8 mouse cellular contexts compared by ENCODE assay signal in the genomic region with DNA sequence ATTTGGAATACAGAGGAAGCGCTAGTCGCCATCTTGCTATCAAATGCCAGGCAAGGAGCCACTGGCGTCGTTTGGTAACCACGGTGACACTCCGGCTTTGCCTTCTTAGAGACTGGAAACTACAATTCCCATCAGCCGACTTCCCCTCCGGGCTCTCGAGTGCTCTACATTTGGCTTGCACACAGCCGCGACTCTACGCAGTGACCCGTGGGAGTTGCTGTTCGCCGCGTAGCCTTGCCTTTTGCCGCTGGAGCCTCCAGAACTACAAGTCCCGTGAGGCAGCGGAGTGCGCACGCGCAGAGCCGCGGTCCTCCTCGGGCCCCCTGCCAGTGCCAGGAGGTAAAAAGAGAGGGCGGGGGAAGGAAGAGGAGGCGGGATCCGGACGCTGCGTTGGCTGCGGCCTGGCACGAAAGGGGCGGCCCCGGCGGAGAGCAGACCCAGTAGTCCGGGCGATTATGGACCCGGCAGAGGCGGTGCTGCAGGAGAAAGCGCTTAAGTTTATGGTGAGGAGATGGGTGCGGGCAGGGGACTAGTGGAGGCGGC. TPM values are rescaled to one million over a fixed set of nuclear protein-coding genes. Genes with fewer than 3 reads are reported as not detected.
DNase-seq lines count a peak whose midpoint lies in the region; ATAC-seq and TF ChIP-seq lines count a peak whose summit lies in the region.

Gene Btrc, plus strand, starts transcription at position 351 of the 543 bp plus-strand sequence.

- peak; percentile 61; the same call in 1 of the 2 replicates for TF ChIP-seq POLR2A in brain, embryonic 14.5 days (IDR thresholded peaks at IDR 0.05; ENCODE audit: borderline replicate concordance, extremely low read depth, insufficient read depth, insufficient read length, poor library complexity, severe bottlenecking)
- TF ChIP-seq POLR2A in liver, adult 2 months (IDR thresholded peaks at IDR 0.05; ENCODE audit: extremely low read depth, insufficient read depth, low read length) = peak; percentile 65
- peak; percentile 60 for TF ChIP-seq POLR2A in myocyte (IDR thresholded peaks at IDR 0.05; ENCODE audit: insufficient read length, low read depth)

- H3K79me2 ChIP-seq in C2C12 (ENCODE audit: control insufficient read depth, insufficient read depth) = peaks cover 24% of the 10 kb centered on the region
- H3K79me2 ChIP-seq in liver, adult 2 months (ENCODE audit: control insufficient read depth, insufficient read depth, low read length) = peaks cover 8% of the 10 kb centered on the region
- H3K79me2 ChIP-seq in myocyte (ENCODE audit: control insufficient read depth, insufficient read depth) = no peaks in the 10 kb centered on the region

- peak within 1 kb of the TSS; percentile 83 for H3K4me2 ChIP-seq in heart, embryonic 11.5 days
- peak within 1 kb of the TSS; percentile 60 for H3K4me2 ChIP-seq in kidney, embryonic 16.5 days (replicated peaks; ENCODE audit: low read depth, low read length)
- H3K4me2 ChIP-seq in myocyte (ENCODE audit: low read depth) = peak within 1 kb of the TSS; percentile 63

- DNase-seq in brain, embryonic 14.5 days (ENCODE audit: low read depth) = peak; percentile 100
- peak; percentile 98 for DNase-seq in liver, adult 2 months (ENCODE audit: extremely low read depth, low read depth, low spot score)
- peak; percentile 100 for DNase-seq in splenic B cell, adult 2 months (ENCODE audit: low read depth, low spot score)

- no peak for TF ChIP-seq CTCF in C2C12 (IDR thresholded peaks at IDR 0.05; ENCODE audit: control insufficient read depth, insufficient read depth, insufficient read length)
- TF ChIP-seq CTCF in brain, embryonic 14.5 days (IDR thresholded peaks at IDR 0.05; ENCODE audit: borderline replicate concordance, extremely low read depth, insufficient read depth, insufficient read length) = no peak
- TF ChIP-seq CTCF in liver, adult 2 months (IDR thresholded peaks at IDR 0.05; ENCODE audit: low read depth, low read length) = no peak

- H3K4me3 ChIP-seq in C2C12 (ENCODE audit: insufficient read depth, poor library complexity, severe bottlenecking) (peak within 1 kb of the TSS; percentile 89), myocyte (peak within 1 kb of the TSS; percentile 49)
- peak within 1 kb of the TSS; percentile 78 for H3K4me3 ChIP-seq in erythroblast, embryonic 14.5 days (replicated peaks)
- peak within 1 kb of the TSS; percentile 68 for H3K4me3 ChIP-seq in heart, embryonic 11.5 days (ENCODE audit: low read depth, low read length)
- peak within 1 kb of the TSS; percentile 91 for H3K4me3 ChIP-seq in kidney, embryonic 16.5 days (ENCODE audit: low read length)
- peak within 1 kb of the TSS; percentile 91 for H3K4me3 ChIP-seq in liver, adult 2 months (ENCODE audit: insufficient read depth, low read depth, low read length)

- H3K79me3 ChIP-seq in C2C12 (ENCODE audit: low read depth) = no peaks in the 10 kb centered on the region

- under 1% methylated on average over 42 of the region's 42 CpGs for whole genome bisulfite sequencing in heart, embryonic 11.5 days (ENCODE audit: insufficient replicate concordance)
- under 1% methylated on average over 41 of the region's 42 CpGs for WGBS in kidney, embryonic 16.5 days
- under 1% methylated on average over 42 of the region's 42 CpGs for WGBS in liver, adult 2 months

- H3K36me3 ChIP-seq in C2C12 (ENCODE audit: control insufficient read depth, insufficient read depth) (no peaks in the 10 kb centered on the region), myocyte (ENCODE audit: control insufficient read depth, insufficient read depth) (no peaks in the 10 kb centered on the region)
- H3K36me3 ChIP-seq in erythroblast, embryonic 14.5 days (ENCODE audit: control insufficient read depth) = peaks cover 26% of the 10 kb centered on the region
- H3K36me3 ChIP-seq in heart, embryonic 11.5 days (ENCODE audit: control insufficient read depth, insufficient read depth, low read length) = no peaks in the 10 kb centered on the region
- H3K36me3 ChIP-seq in kidney, embryonic 16.5 days (ENCODE audit: insufficient read depth, low read length) = 0 out of 2 replicates have a peak, but pooled peaks cover 3% of the 10 kb centered on the region
- H3K36me3 ChIP-seq in liver, adult 2 months (ENCODE audit: control insufficient read depth, insufficient read depth, low read length) = no peaks in the 10 kb centered on the region
- no peaks in the 10 kb centered on the region for H3K36me3 ChIP-seq in splenic B cell, adult 2 months (ENCODE audit: control insufficient read depth, insufficient read depth, low read length, poor library complexity, severe bottlenecking)

- H3K4me1 ChIP-seq in erythroblast, embryonic 14.5 days (ENCODE audit: control insufficient read depth) = peaks cover 66% of the 10 kb centered on the region
- H3K4me1 ChIP-seq in heart, embryonic 11.5 days (ENCODE audit: control insufficient read depth, insufficient read depth, low read length) = peaks cover 3% of the 10 kb centered on the region; the same call in 1 of the 2 replicates
- peaks cover 7% of the 10 kb centered on the region for H3K4me1 ChIP-seq in kidney, embryonic 16.5 days (ENCODE audit: insufficient read depth, low read length)
- H3K4me1 ChIP-seq in liver, adult 2 months (ENCODE audit: control insufficient read depth, insufficient read depth, low read length) = no peaks in the 10 kb centered on the region; the same call in 1 of the 2 replicates

- peak within 1 kb of the TSS; percentile 85 for H3K27ac ChIP-seq in heart, embryonic 11.5 days (ENCODE audit: low read depth, low read length)
- peak within 1 kb of the TSS; percentile 93 for H3K27ac ChIP-seq in kidney, embryonic 16.5 days (ENCODE audit: low read length)
- H3K27ac ChIP-seq in liver, adult 2 months (replicated peaks; ENCODE audit: insufficient read depth, low read depth, low read length) = peak within 1 kb of the TSS; percentile 48

- H3K27me3 ChIP-seq in C2C12 (ENCODE audit: control insufficient read depth, insufficient read depth, insufficient read length) (no peaks in the 10 kb centered on the region), myocyte (ENCODE audit: control insufficient read depth, insufficient read depth, insufficient read length) (peaks cover 9% of the 10 kb centered on the region)
- H3K27me3 ChIP-seq in erythroblast, embryonic 14.5 days (ENCODE audit: control insufficient read depth) = peaks cover 2% of the 10 kb centered on the region; the same call in 1 of the 2 replicates
- H3K27me3 ChIP-seq in heart, embryonic 11.5 days (ENCODE audit: control insufficient read depth, insufficient read depth, low read length) = no peaks in the 10 kb centered on the region
- H3K27me3 ChIP-seq in kidney, embryonic 16.5 days (ENCODE audit: insufficient read depth, low read length) = no peaks in the 10 kb centered on the region
- no peaks in the 10 kb centered on the region for H3K27me3 ChIP-seq in liver, adult 2 months (ENCODE audit: control insufficient read depth, insufficient read depth, low read length)
- no peaks in the 10 kb centered on the region for H3K27me3 ChIP-seq in splenic B cell, adult 2 months (ENCODE audit: control insufficient read depth, insufficient read depth, low read length, poor library complexity, severe bottlenecking)

- peak within 1 kb of the TSS; percentile 77 for H3ac ChIP-seq in C2C12 (ENCODE audit: control insufficient read depth, insufficient read length, low read depth)
- H3ac ChIP-seq in myocyte (ENCODE audit: control insufficient read depth, insufficient read length) = peak within 1 kb of the TSS; percentile 79

- no peaks in the 10 kb centered on the region for H3K9me3 ChIP-seq in erythroblast, embryonic 14.5 days (ENCODE audit: control insufficient read depth, low read length)
- no peaks in the 10 kb centered on the region for H3K9me3 ChIP-seq in heart, embryonic 11.5 days (replicated peaks; ENCODE audit: control insufficient read depth, low read length)
- H3K9me3 ChIP-seq in kidney, embryonic 16.5 days (ENCODE audit: low read length) = no peaks in the 10 kb centered on the region

- H3K9ac ChIP-seq in heart, embryonic 11.5 days (ENCODE audit: low read depth, low read length) = peak within 1 kb of the TSS; percentile 89
- peak within 1 kb of the TSS; percentile 90 for H3K9ac ChIP-seq in kidney, embryonic 16.5 days (replicated peaks; ENCODE audit: low read length)
- peak within 1 kb of the TSS; percentile 89 for H3K9ac ChIP-seq in liver, adult 2 months (ENCODE audit: low read depth, low read length)

- peak; percentile 96 for ATAC-seq in heart, embryonic 11.5 days (replicated peaks; ENCODE audit: insufficient number of reproducible peaks, low FRiP score, low TSS enrichment)
- peak; percentile 99 for ATAC-seq in kidney, embryonic 16.5 days (ENCODE audit: low FRiP score, low TSS enrichment)

TF ChIP-seq in C2C12, 6 proteins besides CTCF, POLR2A, EP300 and RAD21:
- TF ChIP-seq USF1 (IDR thresholded peaks at IDR 0.05; ENCODE audit: low read depth) (peak; percentile 4), MYOG (IDR thresholded peaks at IDR 0.05; ENCODE audit: control insufficient read depth, extremely low read depth, insufficient read length) (no peak)
TF ChIP-seq in C2C12: peak in this region for 1.

TF ChIP-seq in myocyte, 11 proteins besides CTCF, POLR2A, EP300 and RAD21:
- TF ChIP-seq SRF (IDR thresholded peaks at IDR 0.05; ENCODE audit: control insufficient read depth, insufficient read length, low read depth) (peak; percentile 90), POLR2AphosphoS2 (IDR thresholded peaks at IDR 0.05; ENCODE audit: insufficient read length, low read depth) (peak; percentile 56), USF1 (IDR thresholded peaks at IDR 0.05; ENCODE audit: low read depth) (no peak), TCF12 (IDR thresholded peaks at IDR 0.05; ENCODE audit: insufficient read depth, poor library complexity, severe bottlenecking) (no peak), E2F4 (IDR thresholded peaks at IDR 0.05; ENCODE audit: insufficient read depth) (peak; percentile 5)

RNA-seq across cellular contexts. Expression of gene Btrc, which starts in this region (rescaled TPM):
- polyA plus RNA-seq in C2C12 (2012; fragmentation: generic; extraction: Trizol) (11.9 TPM), myocyte (2012; fragmentation: generic; extraction: Trizol) (17.0 TPM)
- polyA plus RNA-seq in brain, embryonic 14.5 days (2012; rRNA removed) = 45.1 and 55.9 TPM in 2 replicates
- polyA plus RNA-seq in erythroblast, embryonic 14.5 days (2012) = 6.4 and 7.8 TPM in 2 replicates
- 46.0 and 49.3 TPM in 2 replicates for polyA plus RNA-seq in heart, embryonic 11.5 days (2014; fragmentation: Nextera tagmentation; extraction: Ambion mirVana)
- 53.7 and 54.3 TPM in 2 replicates for polyA plus RNA-seq in kidney, embryonic 16.5 days (2015; fragmentation: Nextera tagmentation; extraction: Ambion mirVana)
- 10.9 and 12.6 TPM in 2 replicates for total RNA-seq in liver, adult 2 months (2014; rRNA removed)
- polyA plus RNA-seq in liver, adult 2 months (2012; rRNA removed) = 7.1 and 7.8 TPM in 2 replicates

Comparison
In these comparisons a context has a peak if more than half of its experiments do, and no peak if none do; other contexts are left out.
1. Peak in every context shown above with its lines: DNase-seq, ATAC-seq, H3K4me3 ChIP-seq and H3K27ac ChIP-seq.